Mouse (Mus musculus): ENCODE measurements around the gene Rarres2.

- TF ChIP-seq CTCF (IDR thresholded peaks at IDR 0.05; ENCODE audit: insufficient read depth, low read length), result no peak
- TF ChIP-seq POLR2A (IDR thresholded peaks at IDR 0.05; ENCODE audit: borderline replicate concordance, extremely low read depth, low read depth, low read length), result peak; percentile 85
These were observed 18.1 kb downstream of the Rarres2 start, which contains the start of gene Lrrc61 for GRCm38 (mm10) chr6:48554280-48555103.
